Mouse (Mus musculus) embryonic fibroblast, embryonic 13.5 days (primary cell): ENCODE results near the gene Fhit. TPM values are rescaled to one million over a fixed set of nuclear protein-coding genes. Genes with fewer than 3 reads are reported as not detected.

Experiments used
- H3K27ac ChIP-seq: 2 replicates; pipeline ENCODE4 v1.5.1; 2012; ENCODE audit warnings: low read length, control low read depth, inconsistent platforms; ENCODE audit not compliant: insufficient read depth
- H3K4me1 ChIP-seq: 2 replicates; pipeline ENCODE4 v1.6.1; 2011; ENCODE audit warnings: low read length; ENCODE audit not compliant: control insufficient read depth, insufficient read depth
- H3K4me3 ChIP-seq: 2 replicates; pipeline ENCODE4 v1.5.1; 2011; ENCODE audit warnings: mild to moderate bottlenecking, control low read depth, low read length; ENCODE audit not compliant: insufficient read depth
- CTCF ChIP-seq: IDR thresholded peaks from 2 replicates; pipeline ENCODE4 v1.5.1; 2011; ENCODE audit warnings: mild to moderate bottlenecking, control low read depth, low read length, moderate library complexity, borderline replicate concordance; ENCODE audit not compliant: insufficient read depth
- POLR2A ChIP-seq: IDR thresholded peaks from 2 replicates; pipeline ENCODE4 v1.6.1; 2011; ENCODE audit warnings: low read depth, mild to moderate bottlenecking, control low read depth, low read length, moderate library complexity
- polyA plus RNA-seq: library from polyadenylated mRNA; stranded (reverse); fragments of >200 nt; gene quantifications from 2 replicates; pipeline ENCODE4 v1.2.4, GENCODE M21; 2011; ENCODE audit warnings: low read depth; ENCODE audit not compliant: missing spikeins, insufficient read length

Gene Fhit
- polyA plus RNA-seq, 1 experiment: 1.4 TPM

DNA sequence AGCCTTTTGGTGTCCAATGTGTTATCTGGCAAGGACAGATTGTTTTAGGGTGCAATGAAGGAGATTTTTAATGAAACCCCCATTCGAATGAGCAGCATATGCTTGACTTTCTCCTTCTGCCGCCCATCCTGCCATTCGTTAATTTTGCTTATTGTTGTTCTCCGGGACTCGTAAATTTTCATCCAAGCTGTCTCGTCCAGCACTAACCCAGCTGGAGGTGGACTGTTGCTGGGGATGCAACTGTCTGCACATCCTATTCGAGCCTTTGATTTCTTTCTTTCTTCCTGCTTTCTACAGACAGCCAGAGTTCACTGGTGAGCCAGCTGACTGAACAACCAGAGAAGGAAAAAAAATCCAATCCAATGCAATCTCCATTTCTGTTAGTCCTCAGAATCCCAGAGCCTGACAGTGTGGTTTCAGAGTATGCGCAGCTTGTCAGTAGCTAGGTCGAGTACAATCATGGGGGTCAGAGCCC, 1350.0 kb downstream of the Fhit start:
- no peak overlapping the region for H3K4me3 ChIP-seq
- no peak overlapping the region for H3K27ac ChIP-seq
- no peak for TF ChIP-seq POLR2A
- TF ChIP-seq CTCF: no peak
- H3K4me1 ChIP-seq: no peaks in the 10 kb centered on the region

GRCm38 (mm10) chr14:9811177-9811846, 1350.5 kb downstream of the Fhit start:
- no peak overlapping the region for H3K27ac ChIP-seq
- no peak overlapping the region for H3K4me3 ChIP-seq
- no peaks in the 10 kb centered on the region for H3K4me1 ChIP-seq
- TF ChIP-seq POLR2A (no peak), CTCF (no peak)

GRCm38 (mm10) chr14:9793403-9793802, 1368.4 kb downstream of the Fhit start:
- TF ChIP-seq CTCF (no peak), POLR2A (no peak)
- no peaks in the 10 kb centered on the region for H3K4me1 ChIP-seq
- H3K27ac ChIP-seq: no peak overlapping the region
- no peak overlapping the region for H3K4me3 ChIP-seq

DNA sequence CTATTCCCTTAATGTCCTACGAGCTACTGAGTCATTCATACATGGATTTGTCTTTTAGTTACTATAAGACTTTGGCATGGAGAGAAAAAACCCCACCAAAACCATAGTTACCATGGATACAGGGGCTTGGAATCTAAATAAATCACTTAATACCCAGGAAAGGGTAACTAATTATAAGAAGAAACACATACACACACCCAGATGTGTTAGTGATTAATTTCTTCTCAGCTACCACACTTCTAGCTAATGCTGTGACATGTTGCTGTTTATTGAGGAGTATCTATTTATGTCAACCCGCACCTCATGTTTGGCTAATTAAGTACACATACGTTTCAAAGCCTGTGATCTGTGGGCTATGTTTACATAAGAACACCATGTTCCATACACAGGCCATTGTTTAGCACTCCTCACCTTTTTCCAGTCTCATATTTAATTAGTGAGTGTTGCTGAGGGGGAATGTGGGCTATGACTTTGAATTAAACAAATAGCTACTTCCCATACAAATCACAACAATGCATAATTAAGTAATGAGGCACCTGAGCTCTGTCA, 1373.4 kb downstream of the Fhit start:
- no peak overlapping the region for H3K27ac ChIP-seq
- H3K4me1 ChIP-seq: no peaks in the 10 kb centered on the region
- no peak overlapping the region for H3K4me3 ChIP-seq
- no peak for TF ChIP-seq POLR2A
- TF ChIP-seq CTCF: no peak

DNA sequence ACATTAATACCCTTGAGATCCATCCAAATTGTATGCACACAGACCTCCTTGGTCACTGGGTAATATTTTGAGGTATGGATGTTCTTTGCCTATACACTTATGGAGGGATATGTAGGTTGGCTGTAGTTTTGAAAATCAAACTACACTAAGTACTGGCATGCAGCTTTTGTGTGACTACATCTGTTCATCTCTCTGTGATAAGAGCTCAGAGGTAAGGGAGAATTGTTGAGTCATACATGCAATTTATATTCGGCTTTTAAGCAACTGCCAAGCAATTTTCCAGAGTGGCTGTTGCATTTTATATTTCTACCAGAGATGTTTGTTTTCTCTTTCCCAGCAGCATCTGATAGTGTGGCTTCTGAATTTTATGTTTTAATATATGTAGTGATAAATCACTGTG, 1374.4 kb downstream of the Fhit start:
- H3K4me3 ChIP-seq: no peak overlapping the region
- no peak overlapping the region for H3K27ac ChIP-seq
- no peaks in the 10 kb centered on the region for H3K4me1 ChIP-seq
- no peak for TF ChIP-seq CTCF
- TF ChIP-seq POLR2A: no peak

DNA sequence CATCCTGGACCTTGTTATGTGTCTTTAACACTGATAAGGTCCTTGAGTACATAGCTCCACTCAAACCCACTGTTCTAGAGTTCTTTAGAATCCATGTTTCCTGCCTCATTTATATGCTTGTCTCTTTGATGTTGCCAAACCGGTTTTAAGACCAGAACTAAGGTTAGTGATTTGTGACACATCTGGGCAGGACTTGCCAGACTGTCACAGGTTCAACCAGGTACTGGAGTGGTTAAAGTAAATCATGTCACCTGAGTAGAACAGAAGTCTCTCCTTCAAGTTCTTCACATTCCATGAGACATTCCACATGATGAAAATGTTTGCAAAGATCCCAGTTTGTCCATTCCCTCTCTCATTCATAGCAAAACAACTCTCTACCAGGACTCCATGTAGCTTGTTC, 1376.0 kb downstream of the Fhit start:
- H3K27ac ChIP-seq: no peak overlapping the region
- H3K4me3 ChIP-seq: no peak overlapping the region
- TF ChIP-seq CTCF: no peak
- no peak for TF ChIP-seq POLR2A
- H3K4me1 ChIP-seq: no peaks in the 10 kb centered on the region

- TF ChIP-seq POLR2A: no peak
- TF ChIP-seq CTCF: no peak
Observed at GRCm38 (mm10) chr14:9751341-9751740, 1410.5 kb downstream of the Fhit start.

GRCm38 (mm10) chr14:9748709-9749108, 1413.1 kb downstream of the Fhit start:
- Histone ChIP-seq H3K4me1 (peaks cover 5% of the 10 kb centered on the region; the same call in 1 of the 2 replicates), H3K27ac (no peak overlapping the region), H3K4me3 (no peak overlapping the region)
- TF ChIP-seq POLR2A (no peak), CTCF (no peak)

More at GRCm38 (mm10) chr14:9751341-9751740, 1410.5 kb downstream of the Fhit start:
- Histone ChIP-seq H3K4me3 (no peak overlapping the region), H3K27ac (no peak overlapping the region; the same call in 1 of the 2 replicates), H3K4me1 (peaks cover 5% of the 10 kb centered on the region; the same call in 1 of the 2 replicates)

DNA sequence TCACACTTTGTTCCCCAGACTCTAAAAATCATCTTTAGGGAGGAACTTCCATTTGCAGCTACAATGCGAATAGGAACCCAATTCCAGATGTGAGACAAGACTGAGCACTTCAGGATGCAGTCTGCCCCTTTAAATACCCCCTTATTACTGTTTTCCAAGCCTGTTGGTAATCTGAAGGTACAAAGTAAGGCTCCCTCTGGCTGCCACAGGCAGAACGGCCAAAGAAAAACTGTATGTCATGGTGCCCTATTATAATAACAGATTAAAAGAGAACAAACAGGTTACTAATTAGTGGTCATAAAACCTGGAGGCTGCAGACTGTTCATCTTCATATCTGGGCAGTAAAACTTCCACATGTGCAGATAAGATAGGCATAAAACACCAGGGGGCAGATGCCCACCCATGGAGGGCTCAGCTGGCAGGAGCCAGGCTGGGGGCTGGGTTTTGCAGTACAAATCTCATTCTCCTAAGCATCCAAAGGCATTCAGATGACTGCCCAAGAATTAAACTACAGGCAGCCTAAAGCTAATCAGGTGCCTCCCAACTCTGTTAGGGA, 1439.8 kb downstream of the Fhit start:
- H3K4me3 ChIP-seq: no peak overlapping the region
- no peak overlapping the region for H3K27ac ChIP-seq
- H3K4me1 ChIP-seq: no peaks in the 10 kb centered on the region
- TF ChIP-seq POLR2A: no peak
- no peak for TF ChIP-seq CTCF

- Histone ChIP-seq H3K4me1 (peaks cover 14% of the 10 kb centered on the region), H3K27ac (no peak overlapping the region), H3K4me3 (no peak overlapping the region)
- TF ChIP-seq POLR2A (no peak), CTCF (no peak)
Observed at GRCm38 (mm10) chr14:9698621-9699020, 1463.2 kb downstream of the Fhit start.
